Mouse (Mus musculus) liver, embryonic 14.5 days (tissue): ENCODE data around the gene Foxi1. TPM values are rescaled to one million over a fixed set of nuclear protein-coding genes. Genes with fewer than 3 reads are reported as not detected.

Experiments
- ATAC-seq: fragments of 200-750 bp; cut with Nextera tagmentation; 2 replicates; pipeline ENCODE4 v1.8.0; 2017; ENCODE audit warnings: moderate number of reproducible peaks, mild to moderate bottlenecking, moderate library complexity; ENCODE audit not compliant: insufficient read depth
- DNase-seq, 3 experiments: peaks; one replicate each; pipeline ENCODE4 v3.0.0-alpha.2; 2012 to 2013; ENCODE audit warnings: low read depth in 3 of 3, low spot score in 3 of 3
- H3K27ac ChIP-seq: fragments of 300-500 bp; sonication (generic); 2 replicates; pipeline ENCODE4 v1.5.1; 2014; ENCODE audit warnings: moderate library complexity, mild to moderate bottlenecking, control low read depth, inconsistent platforms
- H3K27me3 ChIP-seq: fragments of 300-500 bp; sonication (generic); 2 replicates; pipeline ENCODE4 v1.6.1; 2014; ENCODE audit warnings: mild to moderate bottlenecking, low read length, moderate library complexity; ENCODE audit not compliant: control insufficient read depth, insufficient read depth
- H3K36me3 ChIP-seq: fragments of 300-500 bp; sonication (generic); replicated peaks from 2 replicates; pipeline ENCODE4 v1.6.1; 2014; ENCODE audit warnings: low read depth; ENCODE audit not compliant: control insufficient read depth, insufficient read depth
- H3K4me1 ChIP-seq, 2 experiments: fragments of 200-500 bp in 1 of 2; fragments of 300-500 bp in 1 of 2; sonication (generic) in 1 of 2; replicated peaks; 2 replicates each; pipeline ENCODE4 v1.6.1; 2012 to 2014; ENCODE audit warnings: antibody characterized with exemption in 1 of 2, inconsistent platforms in 1 of 2, low read length in 1 of 2; ENCODE audit not compliant: control insufficient read depth in 2 of 2, insufficient read depth in 2 of 2
- H3K4me2 ChIP-seq: fragments of 300-500 bp; sonication (generic); 2 replicates; pipeline ENCODE4 v1.6.1; 2014; ENCODE audit warnings: low read depth, mild to moderate bottlenecking, control low read depth, moderate library complexity
- H3K4me3 ChIP-seq, 2 experiments: fragments of 200-500 bp in 1 of 2; fragments of 300-500 bp in 1 of 2; sonication (generic) in 1 of 2; 2 replicates each; pipeline ENCODE4 v1.5.1; 2012 to 2014; ENCODE audit warnings: low read depth in 2 of 2, low read length in 2 of 2, mild to moderate bottlenecking in 2 of 2, control low read depth in 1 of 2, inconsistent platforms in 1 of 2, moderate library complexity in 1 of 2; ENCODE audit not compliant: insufficient read depth in 1 of 2
- H3K9ac ChIP-seq: fragments of 300-500 bp; sonication (generic); replicated peaks from 2 replicates; pipeline ENCODE4 v1.6.1; 2014; ENCODE audit warnings: mild to moderate bottlenecking, control low read depth, moderate library complexity
- H3K9me3 ChIP-seq: fragments of 300-500 bp; sonication (generic); 2 replicates; pipeline ENCODE4 v1.6.1; 2016; ENCODE audit warnings: low read length, mixed read lengths; ENCODE audit not compliant: control insufficient read depth
- CTCF ChIP-seq: IDR thresholded peaks from 2 replicates; pipeline ENCODE4 v1.5.1; 2016; ENCODE audit warnings: antibody characterized with exemption, low read depth, control low read depth
- EP300 ChIP-seq: IDR thresholded peaks from 2 replicates; pipeline ENCODE4 v1.6.1; 2016; ENCODE audit warnings: antibody characterized with exemption, low read depth
- WGBS: fragments of 180-500 bp; shearing (Covaris S2); extraction: QIAGEN DNeasy Blood & Tissue Kit; methylation state at CpG from one replicate; pipeline ENCODE4 v1.1.7; 2014; ENCODE audit not compliant: insufficient replicate concordance; 5-methylcytosine and 5-hydroxymethylcytosine counted together
- polyA plus RNA-seq, 2 experiments: library from polyadenylated mRNA; depleted of rRNA in 1 of 2; stranded (reverse) in 1 of 2; unstranded in 1 of 2; fragments of >200 nt; fragmentation: Nextera tagmentation in 1 of 2; extraction: Ambion mirVana in 1 of 2; gene quantifications; 2 replicates each; pipeline versions ENCODE4 v1.2.1 to v1.2.3; 2012 to 2014

The Foxi1 gene
- polyA plus RNA-seq, 2 experiments: not detected

DNA sequence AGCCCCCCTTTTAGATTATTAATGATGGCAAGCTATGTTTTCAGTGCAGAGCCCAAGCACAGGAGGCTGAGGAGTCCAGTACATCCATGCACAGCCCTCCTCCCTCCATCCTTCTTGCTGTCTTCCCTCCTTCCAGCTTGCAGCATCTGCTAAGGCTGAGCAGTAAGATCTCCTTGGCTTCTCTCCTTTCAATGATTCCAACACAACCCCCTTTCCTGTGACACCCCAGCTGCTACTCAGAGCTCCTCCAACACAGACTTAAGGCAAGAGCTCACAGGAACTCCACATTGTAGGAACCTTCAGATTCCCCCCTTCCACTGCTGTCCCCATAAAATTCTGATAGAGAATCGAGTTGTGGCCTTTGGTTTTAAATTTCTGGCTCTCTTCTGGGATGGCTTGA lies 5.1 kb downstream of the Foxi1 start:
- Histone ChIP-seq H3K4me3 (no peak overlapping the region), H3K9me3 (no peaks in the 10 kb centered on the region), H3K4me2 (no peak overlapping the region), H3K4me1 (no peaks in the 10 kb centered on the region), H3K27me3 (no peaks in the 10 kb centered on the region), H3K27ac (no peak overlapping the region), H3K36me3 (no peaks in the 10 kb centered on the region), H3K9ac (no peak overlapping the region)
- WGBS: 23% methylated on average over 1 of the region's 1 CpGs
- DNase-seq: no peak
- no peak for ATAC-seq
- TF ChIP-seq CTCF: no peak
- TF ChIP-seq EP300: no peak

DNA sequence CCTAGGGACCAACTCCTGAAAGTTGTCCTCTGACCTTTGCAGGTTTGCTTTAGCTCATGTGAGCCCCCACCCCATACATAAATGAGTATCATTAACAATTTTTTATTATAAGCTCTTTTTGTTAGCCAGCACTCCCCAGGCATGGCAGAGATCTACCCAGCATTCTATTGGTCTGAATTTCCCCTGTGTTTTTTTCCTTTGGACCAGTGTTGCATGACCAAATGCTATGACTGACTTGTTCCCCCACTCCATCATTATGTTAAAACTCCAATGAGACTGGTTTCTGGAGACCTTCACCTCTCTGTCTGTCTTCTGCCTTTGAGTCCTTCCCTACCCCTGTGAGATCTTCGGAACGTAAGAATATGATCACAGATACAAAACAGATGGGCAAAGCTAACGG lies 12.7 kb downstream of the Foxi1 start:
- no peak overlapping the region for H3K27ac ChIP-seq
- no peaks in the 10 kb centered on the region for H3K36me3 ChIP-seq
- DNase-seq (no peak), ATAC-seq (no peak)
- no peak overlapping the region for H3K4me3 ChIP-seq
- WGBS: 79% methylated on average over 3 of the region's 3 CpGs
- H3K9ac ChIP-seq: no peak overlapping the region
- no peaks in the 10 kb centered on the region for H3K9me3 ChIP-seq
- no peaks in the 10 kb centered on the region for H3K27me3 ChIP-seq
- H3K4me2 ChIP-seq: no peak overlapping the region
- no peaks in the 10 kb centered on the region for H3K4me1 ChIP-seq
- TF ChIP-seq EP300 (no peak), CTCF (no peak)

DNA sequence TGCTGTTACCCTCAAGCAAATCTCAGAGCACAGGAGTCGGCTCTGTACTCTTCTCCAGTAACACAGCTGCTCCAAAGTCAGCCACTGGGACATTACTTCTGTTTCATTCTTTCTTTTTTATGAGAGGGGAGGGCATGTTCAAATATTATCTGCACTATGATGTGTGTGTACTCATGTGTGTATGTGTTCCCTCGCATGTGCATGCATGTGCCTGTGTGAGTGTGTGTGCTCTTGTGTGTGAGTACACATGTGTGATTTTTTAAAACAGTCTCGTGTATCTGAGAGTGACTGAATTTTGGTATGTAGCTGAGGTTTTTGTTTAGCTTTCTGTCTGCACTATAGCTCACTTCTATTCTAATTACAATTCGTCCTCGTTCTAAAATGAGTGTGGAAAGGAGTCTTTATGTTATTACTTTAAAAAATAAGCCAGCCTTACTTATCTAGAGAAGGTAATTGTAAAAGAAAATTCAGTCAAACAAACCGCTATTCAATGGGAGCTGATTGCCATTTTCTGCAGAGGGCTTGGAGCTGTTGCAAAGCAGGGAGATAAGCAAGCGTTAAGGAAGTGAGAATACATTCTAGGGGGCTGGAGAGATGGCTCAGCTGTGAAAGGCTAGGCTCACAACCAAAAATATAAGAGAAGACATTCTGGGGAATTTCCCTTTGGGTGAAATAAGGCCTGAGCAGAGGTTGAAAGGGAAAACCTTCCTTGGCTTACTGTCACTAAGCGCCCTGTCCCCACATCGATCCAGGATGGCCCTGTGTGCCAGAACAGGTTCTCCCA lies 13.5 kb downstream of the Foxi1 start:
- 45% methylated on average over 9 of the region's 9 CpGs for WGBS
- H3K9me3 ChIP-seq: no peaks in the 10 kb centered on the region
- TF ChIP-seq CTCF (no peak), EP300 (no peak)
- no peak for ATAC-seq
- no peaks in the 10 kb centered on the region for H3K4me1 ChIP-seq
- DNase-seq: no peak
- no peaks in the 10 kb centered on the region for H3K27me3 ChIP-seq
- H3K4me2 ChIP-seq: no peak overlapping the region
- no peak overlapping the region for H3K4me3 ChIP-seq
- H3K27ac ChIP-seq: no peak overlapping the region
- no peaks in the 10 kb centered on the region for H3K36me3 ChIP-seq
- H3K9ac ChIP-seq: no peak overlapping the region

DNA sequence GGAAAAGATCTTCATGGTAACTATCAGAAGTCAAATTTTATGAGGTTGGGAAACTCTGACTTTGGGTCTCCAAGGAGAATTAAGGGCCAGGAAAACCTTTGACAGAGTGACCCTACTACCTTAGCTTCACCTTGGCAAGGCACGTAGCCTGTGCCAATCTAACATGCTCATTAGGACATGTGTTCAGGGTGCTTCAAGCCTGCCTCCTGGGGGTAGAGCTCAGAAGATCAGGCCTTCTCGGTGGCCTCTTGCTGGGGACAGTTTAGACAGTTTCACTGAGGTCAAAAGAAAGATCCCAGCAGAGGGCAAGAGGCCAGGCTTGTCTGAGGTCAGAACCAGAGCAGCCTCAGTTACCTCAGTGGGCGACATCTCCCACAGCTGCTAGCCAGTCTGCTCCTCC lies 14.2 kb downstream of the Foxi1 start:
- Histone ChIP-seq H3K4me1 (no peaks in the 10 kb centered on the region), H3K27me3 (no peaks in the 10 kb centered on the region), H3K27ac (no peak overlapping the region), H3K36me3 (no peaks in the 10 kb centered on the region), H3K4me2 (no peak overlapping the region), H3K9ac (no peak overlapping the region), H3K9me3 (no peaks in the 10 kb centered on the region), H3K4me3 (no peak overlapping the region)
- WGBS: 48% methylated on average over 3 of the region's 3 CpGs
- DNase-seq: no peak
- no peak for TF ChIP-seq EP300
- no peak for TF ChIP-seq CTCF
- no peak for ATAC-seq

DNA sequence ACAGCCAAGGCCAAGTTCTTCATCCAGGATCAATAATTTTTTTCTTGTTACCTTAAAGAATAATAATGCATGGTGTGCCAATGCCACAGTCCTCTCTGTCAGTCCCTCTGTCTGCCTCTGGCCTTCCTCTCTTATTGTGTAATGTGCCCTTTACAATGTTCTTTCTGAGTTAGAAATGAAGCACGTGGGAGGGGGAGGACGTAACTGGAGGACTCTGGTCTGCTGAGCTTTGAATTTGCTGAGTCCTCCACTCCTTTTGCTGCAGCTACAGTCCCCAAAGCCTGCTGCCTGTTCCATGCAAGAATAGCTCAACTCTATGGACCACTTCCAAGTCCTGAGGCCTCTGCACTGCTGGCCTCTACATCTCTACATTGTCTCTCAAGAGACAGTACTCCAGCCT lies 23.6 kb downstream of the Foxi1 start:
- no peak overlapping the region for H3K9ac ChIP-seq
- H3K4me1 ChIP-seq: no peaks in the 10 kb centered on the region
- H3K4me3 ChIP-seq: no peak overlapping the region
- no peak for DNase-seq
- H3K36me3 ChIP-seq: no peaks in the 10 kb centered on the region
- no peak for ATAC-seq
- 63% methylated on average over 2 of the region's 2 CpGs for WGBS
- H3K27me3 ChIP-seq: no peaks in the 10 kb centered on the region
- no peak overlapping the region for H3K27ac ChIP-seq
- no peaks in the 10 kb centered on the region for H3K9me3 ChIP-seq
- TF ChIP-seq EP300: no peak
- no peak for TF ChIP-seq CTCF
- no peak overlapping the region for H3K4me2 ChIP-seq
